Mouse (Mus musculus): Measurements from ENCODE around the gene Slc2a5.

DNA sequence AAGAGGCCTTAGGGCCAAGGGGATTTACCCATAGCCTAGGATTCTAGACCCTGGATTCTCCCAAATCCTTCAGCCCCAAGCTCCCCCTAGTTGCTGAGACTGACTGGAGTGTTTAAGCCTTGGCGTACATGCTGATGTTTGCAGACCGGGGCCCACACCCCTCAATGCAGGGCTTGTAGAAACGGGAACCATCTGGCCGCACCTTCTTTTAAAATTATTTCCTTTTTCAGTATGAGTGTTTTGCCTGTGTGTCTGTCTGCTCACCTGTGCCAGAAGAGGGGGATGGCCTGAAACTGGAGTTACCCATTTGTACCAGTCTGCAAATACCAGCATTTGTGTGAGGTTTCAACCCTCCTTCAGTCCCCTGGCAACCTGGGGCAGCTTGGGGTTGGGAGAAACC lies 21.2 kb upstream of the Slc2a5 start:
- no peak for TF ChIP-seq EP300 (IDR thresholded peaks at IDR 0.05; ENCODE audit: low read depth)
- TF ChIP-seq CTCF (IDR thresholded peaks at IDR 0.05; ENCODE audit: low read depth), result no peak
